Mouse (Mus musculus): ENCODE data around the gene Olfr96.
"Not testable (repeated sequence)": the region's sequence is repeated elsewhere in the genome, so short reads cannot be mapped to it uniquely, and the experiment has no call there.

The Olfr96 gene

GRCm38 (mm10) chr17:37219846-37220245 lies at the start of gene Olfr96:
Olfr96 (plus strand) TSS chr17:37220146.
- in situ Hi-C loops (cut with MboI; ENCODE audit: low sequenced_read_pairs) = loop anchor here (25.0 kb wide), 1 partner anchor 308 kb away; no protein-coding TSS in a partner anchor

- in situ Hi-C loops (cut with MboI; ENCODE audit: low sequenced_read_pairs) = no loop called here
Measured at GRCm38 (mm10) chr17:37185474-37185873, 34.5 kb upstream of the Olfr96 start.

- in situ Hi-C loops (cut with MboI; ENCODE audit: low sequenced_read_pairs) = no loop called here
Measured at GRCm38 (mm10) chr17:37190711-37191110, 29.2 kb upstream of the Olfr96 start.

GRCm38 (mm10) chr17:37193032-37193431 lies 26.9 kb upstream of the Olfr96 start:
- in situ Hi-C loops (cut with MboI; ENCODE audit: low sequenced_read_pairs) = no loop called here

- in situ Hi-C loops (cut with MboI; ENCODE audit: low sequenced_read_pairs) = no loop called here
Measured at GRCm38 (mm10) chr17:37193656-37194055, 26.3 kb upstream of the Olfr96 start, which contains the start of gene Ubd. Ubd (plus strand) TSS chr17:37193892.

GRCm38 (mm10) chr17:37194782-37195181 lies 25.2 kb upstream of the Olfr96 start:
- in situ Hi-C loops (cut with MboI; ENCODE audit: low sequenced_read_pairs) = no loop called here

- in situ Hi-C loops (cut with MboI; ENCODE audit: low sequenced_read_pairs) = no loop called here
Measured at GRCm38 (mm10) chr17:37196845-37197724, 22.9 kb upstream of the Olfr96 start.

- in situ Hi-C loops (cut with MboI; ENCODE audit: low sequenced_read_pairs) = loop anchor here (10.0 to 25.0 kb wide), 2 partner anchors 126 to 289 kb away; no protein-coding TSS in a partner anchor
Measured at GRCm38 (mm10) chr17:37200894-37201293, 19.1 kb upstream of the Olfr96 start, which contains the start of gene Olfr94. Olfr94 (minus strand) TSS chr17:37200994.

- in situ Hi-C loops (cut with MboI; ENCODE audit: low sequenced_read_pairs) = loop anchor here (10.0 to 25.0 kb wide), 2 partner anchors 129 to 291 kb away; no protein-coding TSS in a partner anchor
Measured at GRCm38 (mm10) chr17:37203206-37203916, 16.6 kb upstream of the Olfr96 start.

- in situ Hi-C loops (cut with MboI; ENCODE audit: low sequenced_read_pairs) = loop anchor here (10.0 to 25.0 kb wide), 2 partner anchors 129 to 292 kb away; no protein-coding TSS in a partner anchor
Measured at GRCm38 (mm10) chr17:37203917-37204236, 16.1 kb upstream of the Olfr96 start.

- in situ Hi-C loops (cut with MboI; ENCODE audit: low sequenced_read_pairs) = loop anchor here (25.0 kb wide), 1 partner anchor 299 kb away; no protein-coding TSS in a partner anchor
Measured at GRCm38 (mm10) chr17:37210884-37211768, 8.8 kb upstream of the Olfr96 start.

- in situ Hi-C loops (cut with MboI; ENCODE audit: low sequenced_read_pairs) = loop anchor here (25.0 kb wide), 1 partner anchor 301 kb away; no protein-coding TSS in a partner anchor
Measured at GRCm38 (mm10) chr17:37213018-37213417, 6.9 kb upstream of the Olfr96 start, which contains the start of gene Olfr95. Olfr95 (minus strand) TSS chr17:37213118.

GRCm38 (mm10) chr17:37218486-37218885 lies 1.5 kb upstream of the Olfr96 start:
- in situ Hi-C loops (cut with MboI; ENCODE audit: low sequenced_read_pairs) = loop anchor here (25.0 kb wide), 1 partner anchor 306 kb away; no protein-coding TSS in a partner anchor

GRCm38 (mm10) chr17:37221879-37222278 lies 1.9 kb downstream of the Olfr96 start:
- in situ Hi-C loops (cut with MboI; ENCODE audit: low sequenced_read_pairs) = loop anchor here (25.0 kb wide), 1 partner anchor 310 kb away; no protein-coding TSS in a partner anchor

GRCm38 (mm10) chr17:37237230-37237629 lies 17.3 kb downstream of the Olfr96 start, which contains the start of gene Olfr97:
Olfr97 (minus strand) TSS chr17:37237330.
- in situ Hi-C loops (cut with MboI; ENCODE audit: low sequenced_read_pairs) = not testable (repeated sequence)

GRCm38 (mm10) chr17:37242198-37242597 lies 22.3 kb downstream of the Olfr96 start:
- in situ Hi-C loops (cut with MboI; ENCODE audit: low sequenced_read_pairs) = no loop called here

GRCm38 (mm10) chr17:37246715-37247114 lies 26.8 kb downstream of the Olfr96 start:
- in situ Hi-C loops (cut with MboI; ENCODE audit: low sequenced_read_pairs) = no loop called here

- in situ Hi-C loops (cut with MboI; ENCODE audit: low sequenced_read_pairs) = no loop called here
Measured at GRCm38 (mm10) chr17:37249460-37249859, 29.5 kb downstream of the Olfr96 start.

- in situ Hi-C loops (cut with MboI; ENCODE audit: low sequenced_read_pairs) = no loop called here
Measured at GRCm38 (mm10) chr17:37250544-37250943, 30.6 kb downstream of the Olfr96 start.

- in situ Hi-C loops (cut with MboI; ENCODE audit: low sequenced_read_pairs) = no loop called here
Measured at GRCm38 (mm10) chr17:37263626-37264025, 43.7 kb downstream of the Olfr96 start, which contains the start of gene Olfr98. Olfr98 (minus strand) TSS chr17:37263749.

Data from CH12F3 (cell line).